Mouse (Mus musculus): Measurements from ENCODE around the gene Fbxl4.

Gene Fbxl4

GRCm38 (mm10) chr4:22420627-22421026 lies 63.3 kb downstream of the Fbxl4 start:
- H3K4me1 ChIP-seq (replicated peaks; ENCODE audit: low read depth, low read length), result no peaks in the 10 kb centered on the region
- no peaks in the 10 kb centered on the region for H3K9me3 ChIP-seq (ENCODE audit: low read length)
- H3K27me3 ChIP-seq (ENCODE audit: insufficient read depth, low read length), result no peaks in the 10 kb centered on the region
- no peak overlapping the region for H3K4me3 ChIP-seq (replicated peaks; ENCODE audit: low read length)
- TF ChIP-seq POU5F1 (IDR thresholded peaks at IDR 0.05; ENCODE audit: borderline replicate concordance, low read length), result no peak
- TF ChIP-seq CTCF (conservative IDR thresholded peaks at IDR 0.05; ENCODE audit: low read length), result no peak
- TF ChIP-seq NANOG (IDR thresholded peaks at IDR 0.05; ENCODE audit: borderline replicate concordance, low read length), result no peak
- peaks cover 9% of the 10 kb centered on the region; the same call in 1 of the 2 replicates for H3K36me3 ChIP-seq (ENCODE audit: insufficient read depth, low read length)

DNA sequence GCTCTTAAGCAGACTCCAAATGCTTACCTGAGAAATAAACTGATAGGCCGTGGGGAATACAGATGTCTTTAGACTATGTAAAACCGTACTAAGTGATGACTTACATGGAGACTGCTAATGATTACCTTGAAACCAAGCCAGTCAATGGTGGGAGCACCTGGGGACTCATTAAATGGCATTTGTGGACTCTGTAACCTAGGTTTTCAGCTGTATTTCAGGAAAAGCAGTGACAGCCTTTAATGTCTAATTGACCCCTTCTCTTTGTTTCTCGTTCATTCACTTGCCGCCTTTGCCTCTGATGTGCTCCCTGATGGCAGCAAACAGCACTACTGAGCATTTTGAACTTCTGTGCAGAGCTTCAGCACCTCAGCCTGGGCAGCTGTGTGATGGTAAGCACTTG lies 65.1 kb downstream of the Fbxl4 start:
- Histone ChIP-seq H3K36me3 (ENCODE audit: insufficient read depth, low read length) (peaks cover 9% of the 10 kb centered on the region; the same call in 1 of the 2 replicates), H3K9me3 (ENCODE audit: low read length) (no peaks in the 10 kb centered on the region), H3K27me3 (ENCODE audit: insufficient read depth, low read length) (no peaks in the 10 kb centered on the region), H3K4me3 (replicated peaks; ENCODE audit: low read length) (no peak overlapping the region), H3K4me1 (replicated peaks; ENCODE audit: low read depth, low read length) (no peaks in the 10 kb centered on the region)
- TF ChIP-seq CTCF (conservative IDR thresholded peaks at IDR 0.05; ENCODE audit: low read length) (no peak), NANOG (IDR thresholded peaks at IDR 0.05; ENCODE audit: borderline replicate concordance, low read length) (no peak), POU5F1 (IDR thresholded peaks at IDR 0.05; ENCODE audit: borderline replicate concordance, low read length) (no peak)

GRCm38 (mm10) chr4:22428150-22428549 lies 70.8 kb downstream of the Fbxl4 start:
- Histone ChIP-seq H3K4me3 (replicated peaks; ENCODE audit: low read length) (no peak overlapping the region), H3K36me3 (ENCODE audit: insufficient read depth, low read length) (peaks cover 9% of the 10 kb centered on the region; the same call in 1 of the 2 replicates), H3K9me3 (ENCODE audit: low read length) (no peaks in the 10 kb centered on the region), H3K4me1 (replicated peaks; ENCODE audit: low read depth, low read length) (no peaks in the 10 kb centered on the region), H3K27me3 (ENCODE audit: insufficient read depth, low read length) (no peaks in the 10 kb centered on the region)
- TF ChIP-seq CTCF (conservative IDR thresholded peaks at IDR 0.05; ENCODE audit: low read length) (no peak), POU5F1 (IDR thresholded peaks at IDR 0.05; ENCODE audit: borderline replicate concordance, low read length) (no peak), NANOG (IDR thresholded peaks at IDR 0.05; ENCODE audit: borderline replicate concordance, low read length) (no peak)

GRCm38 (mm10) chr4:22469575-22469974 lies 112.2 kb downstream of the Fbxl4 start:
- no peaks in the 10 kb centered on the region for H3K36me3 ChIP-seq (ENCODE audit: insufficient read depth, low read length)
- H3K4me3 ChIP-seq (replicated peaks; ENCODE audit: low read length), result no peak overlapping the region
- H3K4me1 ChIP-seq (replicated peaks; ENCODE audit: low read depth, low read length), result no peaks in the 10 kb centered on the region
- H3K27me3 ChIP-seq (ENCODE audit: insufficient read depth, low read length), result peaks cover 5% of the 10 kb centered on the region
- H3K9me3 ChIP-seq (ENCODE audit: low read length), result no peaks in the 10 kb centered on the region
- TF ChIP-seq NANOG (IDR thresholded peaks at IDR 0.05; ENCODE audit: borderline replicate concordance, low read length), result no peak
- no peak for TF ChIP-seq CTCF (conservative IDR thresholded peaks at IDR 0.05; ENCODE audit: low read length)
- TF ChIP-seq POU5F1 (IDR thresholded peaks at IDR 0.05; ENCODE audit: borderline replicate concordance, low read length), result no peak

DNA sequence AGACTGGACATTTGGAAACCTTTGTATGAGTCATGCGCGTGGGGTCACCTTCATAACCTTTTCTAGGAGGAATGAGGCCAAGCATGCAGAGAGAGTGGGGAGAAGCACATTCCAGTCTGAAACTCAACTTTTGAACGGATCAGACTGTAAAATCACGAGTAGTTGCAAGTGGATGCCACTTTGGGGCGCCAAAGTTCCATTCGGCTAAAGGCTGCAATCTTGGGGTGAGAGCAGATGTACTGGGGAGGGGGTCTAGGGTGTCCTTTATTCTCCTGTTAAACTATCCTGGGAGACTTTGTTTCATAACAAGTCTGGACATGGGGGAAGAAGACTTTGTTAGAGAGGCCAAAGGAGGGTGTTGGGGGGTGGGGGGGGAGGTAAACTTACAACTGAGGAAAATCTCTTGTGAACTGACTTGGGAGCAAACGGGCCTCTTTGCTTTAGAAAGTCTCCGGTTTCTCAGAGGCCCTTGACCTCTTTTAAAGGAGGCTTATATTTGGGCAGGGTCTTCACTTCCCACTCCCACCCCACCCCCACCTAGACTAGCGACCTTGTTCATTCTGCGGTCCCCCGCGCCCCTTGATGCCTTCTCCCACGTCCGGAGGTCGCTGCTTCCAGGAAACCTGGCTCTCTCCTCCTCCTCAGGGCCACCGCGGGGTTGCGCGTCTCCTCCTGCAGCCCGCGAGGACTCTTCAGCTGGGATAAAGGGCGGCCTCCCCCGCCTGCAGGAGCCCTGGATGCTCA lies 119.8 kb downstream of the Fbxl4 start:
- H3K36me3 ChIP-seq (ENCODE audit: insufficient read depth, low read length), result no peaks in the 10 kb centered on the region
- H3K27me3 ChIP-seq (ENCODE audit: insufficient read depth, low read length), result peaks cover 74% of the 10 kb centered on the region
- no peaks in the 10 kb centered on the region for H3K9me3 ChIP-seq (ENCODE audit: low read length)
- TF ChIP-seq CTCF (conservative IDR thresholded peaks at IDR 0.05; ENCODE audit: low read length) (peak; percentile 77), NANOG (IDR thresholded peaks at IDR 0.05; ENCODE audit: borderline replicate concordance, low read length) (no peak)
- H3K4me1 ChIP-seq (replicated peaks; ENCODE audit: low read depth, low read length), result peaks cover 29% of the 10 kb centered on the region
- H3K4me3 ChIP-seq (replicated peaks; ENCODE audit: low read length), result peak overlapping the region; percentile 65

GRCm38 (mm10) chr4:22477711-22478230 lies 120.4 kb downstream of the Fbxl4 start:
- Histone ChIP-seq H3K36me3 (ENCODE audit: insufficient read depth, low read length) (no peaks in the 10 kb centered on the region), H3K4me3 (replicated peaks; ENCODE audit: low read length) (peak overlapping the region; percentile 65), H3K4me1 (replicated peaks; ENCODE audit: low read depth, low read length) (peaks cover 29% of the 10 kb centered on the region), H3K27me3 (ENCODE audit: insufficient read depth, low read length) (peaks cover 78% of the 10 kb centered on the region), H3K9me3 (ENCODE audit: low read length) (no peaks in the 10 kb centered on the region)
- TF ChIP-seq CTCF (conservative IDR thresholded peaks at IDR 0.05; ENCODE audit: low read length), result no peak

DNA sequence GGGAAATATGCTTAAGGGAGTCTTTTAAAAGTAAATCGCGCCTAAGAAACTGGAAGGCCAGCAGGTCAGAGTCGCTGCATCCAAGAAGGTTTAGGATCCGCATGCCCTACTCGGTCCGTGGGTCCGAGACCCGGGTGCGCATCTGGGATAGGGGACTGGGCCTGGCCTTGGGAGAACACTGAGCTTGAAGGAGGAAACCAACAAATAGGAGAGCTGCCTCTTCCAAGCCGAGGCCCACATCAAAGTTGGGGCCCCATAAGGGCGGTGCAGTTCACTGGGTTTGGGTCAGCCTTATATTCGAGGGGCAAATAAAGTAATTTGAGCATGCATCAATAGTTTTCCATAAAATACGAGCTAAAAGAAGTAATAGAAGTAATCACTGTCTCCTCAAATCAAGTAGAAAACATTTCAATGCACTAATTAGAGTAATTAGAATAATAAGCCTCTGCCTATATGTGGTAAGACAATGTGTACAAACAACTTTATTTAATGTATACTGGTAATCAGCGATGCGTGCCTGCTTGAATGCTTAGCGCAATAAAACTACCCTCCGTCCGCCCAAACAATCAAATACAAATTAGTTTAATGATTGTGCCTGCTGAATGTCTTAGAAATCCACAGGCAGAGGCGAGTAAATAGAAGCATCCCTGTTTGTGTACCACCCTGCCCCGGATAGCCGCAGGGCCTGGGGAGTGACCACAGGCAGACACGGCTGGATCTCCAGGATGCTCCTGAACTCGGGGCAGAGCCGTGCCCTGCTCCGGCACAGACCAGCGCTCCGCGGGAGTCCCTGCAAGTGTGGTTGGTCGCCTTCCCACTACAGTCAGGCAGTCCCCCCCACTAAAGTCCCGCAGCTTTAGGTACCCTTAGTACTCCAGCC lies 121.4 kb downstream of the Fbxl4 start:
- Histone ChIP-seq H3K9me3 (ENCODE audit: low read length) (no peaks in the 10 kb centered on the region), H3K27me3 (ENCODE audit: insufficient read depth, low read length) (peaks cover 82% of the 10 kb centered on the region), H3K4me3 (replicated peaks; ENCODE audit: low read length) (no peak overlapping the region), H3K4me1 (replicated peaks; ENCODE audit: low read depth, low read length) (peaks cover 29% of the 10 kb centered on the region), H3K36me3 (ENCODE audit: insufficient read depth, low read length) (no peaks in the 10 kb centered on the region)
- TF ChIP-seq NANOG (IDR thresholded peaks at IDR 0.05; ENCODE audit: borderline replicate concordance, low read length) (no peak), CTCF (conservative IDR thresholded peaks at IDR 0.05; ENCODE audit: low read length) (no peak), POU5F1 (IDR thresholded peaks at IDR 0.05; ENCODE audit: borderline replicate concordance, low read length) (no peak)

- H3K9me3 ChIP-seq (ENCODE audit: low read length), result no peaks in the 10 kb centered on the region
- no peaks in the 10 kb centered on the region for H3K36me3 ChIP-seq (ENCODE audit: insufficient read depth, low read length)
Measured at GRCm38 (mm10) chr4:22479368-22480090, 122.2 kb downstream of the Fbxl4 start.

More at GRCm38 (mm10) chr4:22479368-22480090, 122.2 kb downstream of the Fbxl4 start:
- H3K27me3 ChIP-seq (ENCODE audit: insufficient read depth, low read length), result peaks cover 79% of the 10 kb centered on the region
- H3K4me3 ChIP-seq (replicated peaks; ENCODE audit: low read length), result peak overlapping the region; percentile 46
- peaks cover 29% of the 10 kb centered on the region for H3K4me1 ChIP-seq (replicated peaks; ENCODE audit: low read depth, low read length)
- no peak for TF ChIP-seq CTCF (conservative IDR thresholded peaks at IDR 0.05; ENCODE audit: low read length)
- TF ChIP-seq POU5F1 (IDR thresholded peaks at IDR 0.05; ENCODE audit: borderline replicate concordance, low read length), result no peak; the same call in 1 of the 2 replicates
- TF ChIP-seq NANOG (IDR thresholded peaks at IDR 0.05; ENCODE audit: borderline replicate concordance, low read length), result no peak

All from E14TG2a.4 (cell line).